Mouse (Mus musculus): Measurements from ENCODE around the gene Tmprss6.

Gene Tmprss6

DNA sequence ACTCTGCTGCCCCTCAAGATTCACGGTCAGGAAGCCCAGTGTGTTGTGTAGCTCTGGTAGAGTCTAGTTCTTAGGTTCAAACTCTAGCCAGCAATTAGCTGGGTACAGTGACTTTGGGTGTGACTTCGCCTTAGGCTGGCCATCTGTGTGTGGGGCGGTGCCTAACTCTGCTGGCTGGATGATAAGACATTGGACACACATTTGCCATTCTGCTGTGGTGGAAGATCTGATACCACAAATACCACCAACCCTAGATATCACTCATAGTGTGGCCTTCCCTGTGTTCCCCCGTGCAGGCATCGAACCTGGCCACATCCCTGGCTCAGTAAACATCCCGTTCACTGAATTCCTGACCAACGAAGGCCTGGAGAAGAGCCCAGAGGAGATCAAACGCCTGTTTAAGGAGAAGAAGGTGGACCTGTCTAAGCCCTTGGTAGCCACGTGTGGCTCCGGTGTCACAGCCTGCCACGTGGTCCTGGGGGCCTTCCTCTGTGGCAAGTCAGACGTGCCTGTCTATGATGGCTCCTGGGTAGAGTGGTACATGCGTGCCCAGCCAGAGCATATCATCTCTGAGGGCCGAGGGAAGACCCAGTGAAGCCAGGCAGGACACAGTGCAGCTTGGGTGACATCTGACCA, 55.2 kb downstream of the Tmprss6 start:
- no peak for DNase-seq

DNA sequence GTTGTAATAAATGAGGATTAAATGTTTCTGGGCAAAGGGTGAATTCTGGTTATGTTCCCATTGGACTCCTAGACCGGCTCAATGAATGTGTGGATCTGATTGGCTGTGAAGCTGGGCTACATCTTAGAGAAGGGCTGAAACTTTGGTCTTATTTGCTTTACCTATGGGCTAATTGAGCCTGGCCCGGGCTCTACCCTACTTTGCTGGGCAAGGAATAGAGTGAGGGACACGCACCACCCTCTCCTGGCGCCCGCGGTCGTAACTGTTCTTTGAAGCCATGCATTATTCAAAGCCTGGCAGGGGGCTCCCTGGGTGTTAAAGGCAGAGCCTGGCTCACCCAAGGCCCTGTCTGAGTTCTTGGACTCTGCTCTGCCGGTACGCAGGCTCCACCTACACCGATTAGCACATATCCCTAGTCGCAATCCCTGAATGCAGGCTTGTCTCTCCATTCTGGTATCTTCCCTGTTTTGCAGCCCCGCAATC, 58.8 kb downstream of the Tmprss6 start:
- no peak for DNase-seq

DNA sequence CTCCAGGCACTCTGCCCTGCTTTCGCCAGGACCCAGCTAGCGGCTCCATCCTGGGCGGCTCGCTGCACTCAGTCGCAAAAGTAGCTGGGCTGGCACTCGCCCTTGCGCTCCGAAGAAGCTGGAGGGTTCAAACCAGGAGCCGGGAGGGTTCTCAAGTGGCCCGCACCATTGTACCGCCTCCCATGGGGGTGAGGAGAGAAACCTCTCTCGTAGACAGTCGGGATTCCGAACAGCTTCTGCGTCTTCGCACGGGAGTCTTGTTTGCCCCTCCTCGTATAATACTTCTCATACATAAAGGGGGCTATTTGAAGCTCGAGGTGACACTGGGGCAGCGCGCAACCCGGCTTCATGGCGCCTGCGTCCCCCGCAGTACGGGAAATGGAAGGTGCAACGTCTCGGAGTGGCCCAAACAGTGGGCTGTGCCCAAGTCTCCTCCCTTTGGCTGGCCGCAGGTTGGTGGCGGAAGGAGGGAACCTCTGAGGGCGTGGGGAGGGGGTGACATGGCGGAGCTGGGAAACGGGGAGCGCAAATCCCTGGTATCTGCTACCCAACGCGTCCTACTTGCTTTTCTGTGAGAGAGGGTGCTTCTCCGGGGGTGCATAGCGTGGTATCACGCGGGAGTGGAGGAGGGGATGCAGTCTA, 62.0 kb downstream of the Tmprss6 start, which contains the start of gene Mpst:
Gene Mpst, plus strand, starts transcription at position 124 of the 642 bp plus-strand sequence.
- DNase-seq = peak; percentile 87

GRCm38 (mm10) chr15:78405517-78406211, 62.8 kb downstream of the Tmprss6 start, which contains the start of gene Tst:
Tst (minus strand) TSS chr15:78405907.
- DNase-seq = peak; percentile 95

DNA sequence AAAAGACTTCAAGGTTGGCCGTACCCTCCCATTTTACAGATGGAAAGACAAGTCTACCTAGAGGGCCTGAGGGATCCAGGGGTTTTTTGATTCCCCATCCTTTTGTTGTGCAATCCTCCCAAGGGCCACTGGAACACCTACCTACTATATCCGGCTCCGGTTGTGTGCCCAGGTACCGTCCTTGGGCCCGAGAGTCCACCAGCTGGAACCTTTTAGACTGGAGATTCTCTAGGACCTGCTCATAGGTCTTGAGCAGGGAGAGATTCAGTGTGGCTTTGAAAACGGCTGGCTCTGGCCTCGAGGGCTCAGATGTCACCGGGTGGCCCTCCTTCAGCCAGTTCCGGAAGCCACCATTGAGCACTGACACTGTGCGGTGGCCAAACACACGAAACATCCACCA, 63.3 kb downstream of the Tmprss6 start:
- DNase-seq = no peak

DNA sequence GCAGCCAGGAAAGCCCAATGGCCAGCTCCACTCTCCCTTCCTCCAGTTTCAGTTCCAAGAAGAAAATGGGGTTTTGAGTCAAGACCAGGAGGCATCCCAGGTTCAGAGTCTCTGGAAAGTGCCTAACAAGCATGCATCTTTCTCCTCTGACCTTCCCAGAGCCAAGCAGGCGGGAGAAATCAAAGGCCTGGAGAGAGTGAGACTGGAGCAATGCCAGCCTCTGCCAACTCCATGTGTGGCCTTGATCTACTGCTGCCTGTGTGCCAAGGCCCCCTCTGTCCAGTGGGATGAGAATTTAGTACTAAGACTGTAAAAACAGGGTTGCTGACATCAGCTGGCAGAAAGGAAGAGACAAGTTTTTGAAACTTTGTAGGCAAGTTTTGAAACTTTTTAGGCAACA, 64.5 kb downstream of the Tmprss6 start:
- DNase-seq = no peak

DNA sequence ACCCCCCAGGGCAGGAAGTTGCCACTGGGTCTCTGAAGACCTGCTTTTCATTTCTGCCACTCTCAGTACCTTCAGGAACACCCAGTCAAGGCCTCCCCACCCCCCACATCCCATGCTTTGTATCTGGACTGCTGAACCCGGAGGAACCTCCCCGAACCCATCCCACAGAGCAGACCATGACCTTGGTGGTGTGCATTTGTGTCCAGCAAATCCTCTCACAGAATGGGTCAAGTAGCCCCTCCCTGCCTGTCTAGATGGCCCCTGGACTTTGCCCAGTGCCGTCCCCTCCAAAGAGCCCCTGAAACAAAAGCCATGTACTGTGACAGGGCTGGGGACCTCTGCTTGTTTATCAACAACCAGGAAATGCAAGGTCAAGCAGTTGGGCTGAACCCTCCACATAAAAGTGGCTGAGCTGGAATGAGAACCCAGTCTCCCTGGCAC, 65.1 kb downstream of the Tmprss6 start:
- no peak for DNase-seq

GRCm38 (mm10) chr15:78402423-78402822, 66.0 kb downstream of the Tmprss6 start:
- DNase-seq = no peak

DNA sequence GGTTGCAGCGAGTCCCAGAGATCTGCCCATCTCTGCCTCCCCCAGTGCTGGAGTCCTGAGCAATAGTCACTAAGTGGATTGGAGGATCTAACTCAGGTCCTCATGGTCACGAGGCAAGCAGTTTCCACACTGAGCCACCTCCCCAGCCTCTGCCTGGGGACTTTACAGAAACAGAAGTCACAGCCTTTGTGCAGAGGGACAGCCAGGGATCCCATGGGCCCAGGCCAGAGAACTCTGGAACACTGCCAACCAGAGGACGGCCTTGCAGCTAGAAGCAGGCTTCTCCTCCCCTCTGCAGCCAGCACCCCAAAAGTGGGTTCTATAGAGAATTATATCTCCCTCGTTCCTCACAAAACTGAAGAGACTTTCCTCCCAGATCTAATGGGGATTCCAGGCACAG, 66.5 kb downstream of the Tmprss6 start:
- DNase-seq = peak; percentile 66

DNA sequence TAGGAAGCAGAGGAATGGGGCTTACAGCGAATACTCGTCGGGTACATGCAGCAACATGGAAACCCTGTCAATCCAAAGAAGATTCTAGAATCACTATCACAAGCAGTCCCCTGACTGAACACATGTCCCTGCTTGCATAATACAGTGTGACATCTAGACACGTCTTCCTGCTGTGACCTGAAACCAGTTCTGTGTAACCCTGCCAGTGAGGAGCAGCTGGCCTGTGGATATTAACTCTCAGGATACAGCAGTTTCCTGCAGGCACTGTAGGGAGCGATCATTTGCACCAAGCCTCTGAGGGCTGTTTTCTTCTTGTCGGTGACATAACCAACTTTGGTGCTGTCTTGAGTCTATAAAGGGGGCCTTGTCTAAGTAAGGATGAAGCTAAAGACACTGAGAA, 67.1 kb downstream of the Tmprss6 start:
- no peak for DNase-seq

- DNase-seq = no peak
Measured at GRCm38 (mm10) chr15:78395478-78395962, 72.9 kb downstream of the Tmprss6 start, which contains the start of gene Tex33. Tex33 (minus strand) TSS chr15:78395912.

- no peak for DNase-seq
Measured at GRCm38 (mm10) chr15:78390855-78391254, 77.6 kb downstream of the Tmprss6 start.

Data from layer of hippocampus, adult 9-11 months (tissue).